Mouse (Mus musculus) T-helper 2 cell (primary cell): ENCODE data around the gene Neu3.

Experiments used
- in situ Hi-C: fragments of 300-600 bp; cut with MboI, MseI; formaldehyde crosslinking; loops from one replicate; pipeline ENCODE4 v1.15.1; 2025; ENCODE audit warnings: high pct_unique_total_duplicates

Neu3 gene

DNA sequence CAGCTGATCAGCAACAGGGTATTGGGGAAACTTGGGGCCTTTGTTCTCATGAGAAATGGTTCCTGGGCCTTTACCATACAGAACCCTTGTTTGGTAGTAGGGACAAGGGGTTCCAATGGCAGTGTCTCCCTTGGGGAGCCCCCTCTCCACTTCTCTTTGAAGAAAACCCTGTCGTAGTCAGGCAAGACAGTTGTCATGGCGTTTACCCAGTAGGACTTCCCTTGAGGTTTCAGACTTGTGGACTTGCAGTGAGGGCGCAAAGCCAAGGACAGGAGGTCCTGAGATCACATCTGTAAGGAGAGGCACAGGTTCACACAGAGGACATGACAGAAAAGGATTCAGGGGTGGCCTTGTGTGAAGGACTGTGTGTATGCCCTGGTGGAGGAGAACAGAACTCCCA lies 31.7 kb downstream of the Neu3 start:
- in situ Hi-C loops: loop anchor here (10.0 kb wide), 2 partner anchors 172 to 292 kb away; partner anchors contain the start of gene Tpbgl

DNA sequence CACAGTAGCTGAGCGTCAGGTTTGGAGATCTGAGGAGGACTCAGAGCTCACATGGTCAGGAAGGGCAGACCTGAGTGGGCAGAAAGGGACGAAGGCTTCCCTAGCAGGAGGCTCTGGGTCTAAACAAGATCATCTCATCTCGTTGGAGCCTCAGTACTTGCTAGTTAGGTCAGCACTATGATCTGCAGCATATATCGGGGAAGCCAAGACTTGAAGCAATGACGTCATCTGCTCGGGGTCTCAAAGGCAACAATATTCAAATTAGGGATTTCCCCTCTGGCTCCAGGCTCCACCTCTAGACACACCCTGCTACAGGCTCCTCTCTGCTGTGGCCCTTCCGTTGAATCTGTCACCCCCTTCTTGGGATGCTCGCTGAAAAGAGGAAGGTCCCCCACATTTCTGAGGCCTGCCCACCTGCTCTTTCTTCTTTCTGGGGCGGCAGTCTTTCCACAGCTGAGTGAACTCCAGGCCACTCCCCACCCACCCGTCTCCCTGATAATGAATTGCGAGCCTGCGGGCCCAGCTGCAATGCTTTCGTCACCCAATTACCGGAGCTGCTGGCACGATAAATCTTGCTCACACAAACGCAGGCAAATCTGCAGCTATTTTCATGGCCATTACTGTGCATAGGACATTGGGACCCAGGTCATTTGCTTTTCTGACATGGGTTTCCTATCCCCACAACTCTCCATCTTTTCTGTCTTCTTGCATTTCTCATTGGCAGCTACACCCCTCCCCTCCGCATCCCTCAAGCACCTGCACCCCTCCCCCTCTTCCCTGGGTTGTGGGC lies 32.8 kb downstream of the Neu3 start:
- in situ Hi-C loops: loop anchor here (10.0 kb wide), 2 partner anchors 171 to 291 kb away; partner anchors contain the start of gene Tpbgl

DNA sequence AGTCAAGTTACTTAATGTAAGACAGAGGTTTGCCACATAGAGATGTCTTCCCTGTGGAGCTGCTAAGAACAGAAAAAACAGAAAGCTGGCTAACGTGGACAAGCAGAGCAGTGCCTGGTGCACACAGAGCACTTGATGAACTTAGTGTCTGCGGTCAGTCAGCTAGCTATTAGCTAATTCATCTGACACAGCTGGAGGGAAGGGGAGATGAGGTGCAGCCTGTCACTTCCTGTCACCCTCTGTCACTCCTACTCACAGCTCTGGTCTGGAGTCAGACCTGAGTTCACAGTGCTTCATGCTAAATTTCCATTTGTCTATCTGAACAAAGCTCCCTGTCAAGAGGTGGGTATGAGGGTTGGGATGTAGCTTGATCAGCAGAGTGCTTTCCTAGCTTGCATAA lies 34.1 kb downstream of the Neu3 start:
- in situ Hi-C loops: loop anchor here (10.0 kb wide), 2 partner anchors 169 to 289 kb away; partner anchors contain the start of gene Tpbgl

DNA sequence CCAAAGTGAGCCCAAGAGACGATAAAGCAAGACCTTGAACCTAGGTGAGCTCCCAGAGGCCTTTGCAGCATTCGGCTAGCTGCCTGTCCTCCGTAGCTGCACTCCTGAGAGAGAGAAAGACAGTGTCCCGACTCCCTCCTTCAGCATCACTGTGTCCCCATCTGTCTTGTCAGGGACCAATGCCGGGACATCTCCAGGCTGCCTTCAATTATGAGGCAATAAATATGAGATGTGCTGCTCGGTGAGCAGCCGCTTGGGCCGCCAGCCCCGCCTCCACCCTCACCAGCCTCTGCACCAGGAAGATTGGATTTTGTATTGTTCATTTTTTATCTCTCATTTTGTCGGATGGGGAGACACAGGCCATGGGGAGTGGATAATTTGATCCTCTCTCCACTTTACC lies 37.4 kb downstream of the Neu3 start:
- in situ Hi-C loops: loop anchor here (10.0 kb wide), 2 partner anchors 166 to 286 kb away; partner anchors contain the start of gene Tpbgl

DNA sequence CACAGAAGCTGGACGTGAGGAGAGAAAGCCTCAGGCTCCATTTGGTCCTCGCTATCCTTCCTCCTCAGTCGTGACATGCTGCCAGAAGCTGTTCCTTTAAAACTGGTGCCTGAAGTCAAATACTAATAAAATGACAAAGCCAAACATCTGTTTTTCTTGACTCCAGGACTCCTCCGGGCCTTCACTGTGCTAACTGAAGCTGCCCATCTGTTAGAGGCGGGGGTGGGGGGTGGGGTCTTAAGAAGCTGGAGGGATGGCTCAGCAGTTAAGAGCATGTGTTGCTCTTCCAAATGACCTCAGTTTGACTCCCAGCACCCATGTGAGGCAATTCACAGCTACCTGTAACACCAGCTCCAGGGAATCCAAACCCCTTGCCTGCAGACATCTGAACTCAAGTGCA lies 39.7 kb downstream of the Neu3 start:
- in situ Hi-C loops: no loop called here

DNA sequence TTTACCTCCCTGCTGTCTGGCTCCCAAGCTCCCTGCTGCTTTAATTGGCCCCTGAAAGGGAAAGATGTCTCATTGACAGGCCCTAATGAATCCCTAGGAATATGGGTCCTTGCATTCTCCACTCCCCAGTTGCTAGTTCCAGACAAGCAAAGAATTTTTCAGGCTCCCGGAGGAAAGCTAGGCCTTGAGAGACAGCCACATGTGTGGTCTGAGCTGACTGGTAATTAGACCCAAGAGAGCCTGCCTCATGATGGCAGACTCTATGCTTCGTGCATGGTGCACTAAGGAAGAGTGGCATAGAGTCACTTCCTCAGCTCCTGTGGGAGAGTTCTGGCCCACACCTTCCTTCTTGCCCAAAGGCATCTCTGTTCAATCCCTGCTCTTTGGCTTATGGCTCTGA lies 40.3 kb downstream of the Neu3 start:
- in situ Hi-C loops: no loop called here

DNA sequence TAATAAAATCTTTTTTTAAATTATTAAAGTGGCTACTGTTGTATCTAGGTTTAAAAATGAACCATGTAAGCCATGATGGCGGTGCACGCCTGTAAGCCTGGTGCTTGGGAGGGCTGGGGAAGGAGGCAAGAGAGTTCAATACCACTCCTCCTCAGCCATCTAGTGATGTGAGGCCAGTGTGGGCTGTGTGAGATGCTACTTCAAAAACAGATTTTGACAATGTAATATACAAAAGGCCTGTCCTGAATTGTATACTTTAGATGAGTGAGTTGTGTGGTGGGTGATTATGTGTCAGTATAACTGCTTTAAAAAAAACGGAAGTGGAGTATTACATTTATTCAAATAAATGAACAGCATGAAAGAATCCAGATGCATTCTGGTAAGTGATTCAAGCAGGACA lies 41.4 kb downstream of the Neu3 start:
- in situ Hi-C loops: no loop called here

DNA sequence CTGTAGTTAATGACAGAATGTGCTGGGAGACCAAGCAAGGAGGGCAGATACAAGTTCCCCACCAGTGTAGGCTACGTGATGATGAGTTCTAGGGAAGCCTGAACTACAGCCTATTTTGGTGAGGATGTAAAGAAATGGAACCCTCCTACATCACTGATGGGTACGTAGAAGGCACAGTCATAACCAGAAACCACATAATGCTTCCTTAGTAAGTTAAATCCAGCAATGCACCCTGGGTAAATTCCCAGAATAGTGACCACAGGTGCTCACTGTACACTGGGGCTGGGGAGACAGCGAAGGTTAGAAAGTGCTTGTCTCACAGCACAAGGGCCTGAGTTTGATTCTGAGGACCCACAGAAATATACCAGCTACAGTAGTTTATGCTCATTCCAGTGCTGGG lies 42.7 kb downstream of the Neu3 start:
- in situ Hi-C loops: no loop called here

DNA sequence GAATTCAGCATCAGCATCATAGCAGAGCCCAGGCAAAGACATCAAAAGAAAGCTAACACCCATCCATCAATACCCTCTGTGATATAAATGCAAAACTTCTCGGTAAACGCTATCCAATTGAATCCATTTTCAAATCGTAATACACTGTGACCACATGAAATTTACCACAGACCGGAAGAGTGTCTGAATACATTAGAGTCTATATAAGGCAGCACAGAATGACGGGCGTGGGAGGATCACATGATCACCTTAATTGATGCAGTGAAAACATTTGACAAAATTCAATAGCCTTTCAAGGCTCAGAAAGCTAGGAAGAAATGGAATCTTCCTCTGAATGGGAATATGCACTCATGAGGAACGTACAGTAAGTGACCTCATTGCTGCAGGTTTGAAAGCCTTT lies 44.8 kb downstream of the Neu3 start:
- in situ Hi-C loops: no loop called here

DNA sequence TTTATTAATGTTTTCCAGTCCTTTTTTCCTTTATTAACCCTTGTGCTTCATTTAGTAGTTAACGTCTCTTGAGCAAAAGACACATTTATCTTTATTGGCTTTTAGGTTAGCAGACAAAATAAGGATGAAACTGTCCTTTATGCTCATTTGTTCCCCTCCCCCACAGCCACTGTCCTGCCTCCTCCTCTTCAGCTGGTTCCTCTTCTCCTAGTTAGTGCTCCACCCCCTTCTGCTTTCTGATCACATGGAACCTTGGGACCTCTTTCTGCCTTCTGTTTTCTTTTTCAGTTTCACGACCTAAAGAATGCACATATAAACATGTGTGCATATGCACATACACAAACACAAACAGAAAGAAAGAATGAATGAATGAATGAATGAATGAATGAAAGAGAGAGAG lies 46.3 kb downstream of the Neu3 start:
- in situ Hi-C loops: no loop called here

DNA sequence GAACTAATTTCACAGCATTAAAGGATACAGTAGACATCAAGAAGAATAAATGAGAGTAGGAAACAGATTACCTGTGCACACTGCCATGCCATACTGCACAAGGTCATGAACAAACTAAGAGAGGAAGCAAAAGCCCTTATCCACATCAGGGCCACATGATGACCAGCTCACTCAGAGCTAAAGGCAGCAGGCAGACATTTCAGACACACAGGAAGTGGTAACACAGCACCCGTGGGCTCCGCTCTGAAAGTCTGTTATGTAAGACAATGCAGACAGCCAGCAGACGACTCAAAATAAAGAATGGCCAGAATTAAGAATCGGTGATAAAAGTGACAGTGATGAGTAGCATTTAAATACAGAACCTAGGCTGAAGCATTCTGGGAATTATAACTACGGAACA lies 46.8 kb downstream of the Neu3 start:
- in situ Hi-C loops: no loop called here

DNA sequence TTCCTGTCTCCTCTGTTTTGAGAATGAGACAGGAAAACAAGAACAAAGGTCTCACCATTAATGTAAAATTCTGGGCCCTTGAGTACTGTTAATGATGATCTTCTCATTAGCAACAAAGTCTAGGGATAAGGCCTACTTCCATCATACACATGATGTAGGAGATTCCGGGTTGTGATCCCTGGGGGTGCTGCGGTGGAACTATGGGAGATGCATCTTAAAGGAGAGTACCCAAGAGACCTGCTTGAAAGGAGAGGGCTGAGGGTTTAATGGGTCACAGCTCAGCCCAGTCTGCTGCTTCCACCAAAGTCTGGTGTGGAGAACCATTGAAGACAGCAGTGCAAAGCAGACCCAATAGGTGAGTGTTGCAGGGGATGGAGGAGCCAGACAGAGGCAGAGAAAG lies 65.0 kb downstream of the Neu3 start, which contains the start of gene Olfr521:
Gene Olfr521, plus strand, starts transcription at position 301 of the 400 bp plus-strand sequence.
- in situ Hi-C loops: no loop called here
